13 mouse cellular contexts compared by ENCODE assay signal in genomic region chrX:53233689-53234088, GRCm38 (mm10). TPM values are rescaled to one million over a fixed set of nuclear protein-coding genes. Genes with fewer than 3 reads are reported as not detected.
DNase-seq lines count a peak whose midpoint lies in the region; ATAC-seq and TF ChIP-seq lines count a peak whose summit lies in the region.
"Had no signal": no experiment of that assay in that cellular context is flagged by ENCODE, and none has a peak within 500 bp of the region (broad histone marks: within the 10 kb centered on the region; RNA-seq: fewer than 3 reads in every experiment).

No protein-coding gene starts in this region.

- no peak for TF ChIP-seq POLR2A in embryonic fibroblast, embryonic 13.5 days (IDR thresholded peaks at IDR 0.05; ENCODE audit: low read depth, low read length)

- no peaks in the 10 kb centered on the region for H3K27me3 ChIP-seq in kidney, postnatal 0 days (ENCODE audit: insufficient read depth, low read length)
- H3K27me3 ChIP-seq in hindbrain, embryonic 12.5 days: no peaks in the 10 kb centered on the region

- H3K4me1 ChIP-seq in kidney, postnatal 0 days (replicated peaks; ENCODE audit: insufficient read depth, low read length): no peaks in the 10 kb centered on the region
- H3K4me1 ChIP-seq in embryonic fibroblast, embryonic 13.5 days (ENCODE audit: control insufficient read depth, insufficient read depth, low read length): no peaks in the 10 kb centered on the region
- no peaks in the 10 kb centered on the region for H3K4me1 ChIP-seq in hindbrain, embryonic 12.5 days

- H3K4me3 ChIP-seq in kidney, postnatal 0 days (replicated peaks; ENCODE audit: low read depth, low read length): no peak overlapping the region
- H3K4me3 ChIP-seq in embryonic fibroblast, embryonic 13.5 days (ENCODE audit: insufficient read depth, low read length): no peak overlapping the region
- H3K4me3 ChIP-seq in hindbrain, embryonic 12.5 days: no peak overlapping the region

- H3K9me3 ChIP-seq in kidney, postnatal 0 days (replicated peaks; ENCODE audit: low read length): no peaks in the 10 kb centered on the region
- no peaks in the 10 kb centered on the region for H3K9me3 ChIP-seq in hindbrain, embryonic 12.5 days (replicated peaks)

- H3K27ac ChIP-seq in kidney, postnatal 0 days: no peak overlapping the region
- 0 out of 2 replicates have a peak overlapping the region, but pooled peaks have one; percentile 34 for H3K27ac ChIP-seq in embryonic fibroblast, embryonic 13.5 days (ENCODE audit: insufficient read depth, low read length)
- no peak overlapping the region for H3K27ac ChIP-seq in hindbrain, embryonic 12.5 days

- H3K36me3 ChIP-seq in kidney, postnatal 0 days (ENCODE audit: insufficient read depth, low read length): no peaks in the 10 kb centered on the region
- no peaks in the 10 kb centered on the region for H3K36me3 ChIP-seq in hindbrain, embryonic 12.5 days

- TF ChIP-seq CTCF in kidney, postnatal 0 days (IDR thresholded peaks at IDR 0.05; ENCODE audit: low read depth): peak; percentile 66
- no peak for TF ChIP-seq CTCF in embryonic fibroblast, embryonic 13.5 days (IDR thresholded peaks at IDR 0.05; ENCODE audit: borderline replicate concordance, insufficient read depth, low read length)

- no peak overlapping the region for H3K4me2 ChIP-seq in kidney, postnatal 0 days (ENCODE audit: low read length)
- H3K4me2 ChIP-seq in hindbrain, embryonic 12.5 days (replicated peaks): no peak overlapping the region

- ATAC-seq in kidney, postnatal 0 days (replicated peaks; ENCODE audit: low FRiP score, low read depth): no peak
- no peak for ATAC-seq in megakaryocyte-erythroid progenitor cell, adult 5-6 weeks (replicated peaks; ENCODE audit: low FRiP score, low TSS enrichment, poor library complexity, severe bottlenecking)
- ATAC-seq in hindbrain, embryonic 12.5 days (ENCODE audit: low FRiP score): no peak
- ATAC-seq: CD4-positive, CD25-positive, alpha-beta regulatory T cell, adult 4 months; forebrain, postnatal 0 days; inflammation-experienced regulatory T-cells, adult 6 months had no signal

- WGBS in kidney, postnatal 0 days: 34% methylated on average over 4 of the region's 4 CpGs
- 43% methylated on average over 4 of the region's 4 CpGs for WGBS in hindbrain, embryonic 12.5 days

- H3K9ac ChIP-seq in kidney, postnatal 0 days (ENCODE audit: low read depth, low read length): no peak overlapping the region
- no peak overlapping the region for H3K9ac ChIP-seq in hindbrain, embryonic 12.5 days
- H3K9ac ChIP-seq: forebrain, postnatal 0 days had no signal

- peak; percentile 62 for DNase-seq in embryo, embryonic 10 days (ENCODE audit: low spot score)
- no peak for DNase-seq in embryo, embryonic 9.5 days (ENCODE audit: extremely low spot score)
- peak; percentile 62 for DNase-seq in kidney, postnatal 0 days (ENCODE audit: low spot score)
- no peak for DNase-seq in kidney, postnatal 14 days
- peak; percentile 25 for DNase-seq in lung, postnatal 25 days (ENCODE audit: low spot score)
- DNase-seq: cerebellum, adult 9-10 months; forebrain, postnatal 0 days had no signal

RNA-seq across cellular contexts. Expression of gene Plac1, which starts 6.2 kb away (rescaled TPM):
- 2.2 and 2.9 TPM in 2 replicates for polyA plus RNA-seq in kidney, postnatal 0 days (2015; fragmentation: Nextera tagmentation; extraction: Ambion mirVana)
- 0.44 TPM in 1 of 2 replicates, not detected in the other for polyA plus RNA-seq in embryonic fibroblast, embryonic 13.5 days (2011; ENCODE audit: insufficient read length, low read depth, missing spikeins)
- not detected in 2 replicates for total RNA-seq in megakaryocyte-erythroid progenitor cell, adult 5-6 weeks (2014; fragmentation: Nextera tagmentation)
- total RNA-seq in megakaryocyte-erythroid progenitor cell, adult 5-6 weeks (2017): not detected in 2 replicates
- polyA plus RNA-seq in hindbrain, embryonic 12.5 days (2016; fragmentation: Nextera tagmentation; extraction: Ambion mirVana): 2.7 and 3.0 TPM in 2 replicates
- total RNA-seq: forebrain, postnatal 0 days had no signal
- polyA plus RNA-seq: CD4-positive, CD25-positive, alpha-beta regulatory T cell, adult 4 months; forebrain, postnatal 0 days; inflammation-experienced regulatory T-cells, adult 6 months had no signal

RNA-seq across cellular contexts. Expression of gene Fam122b, which starts 35.9 kb away (rescaled TPM):
- polyA plus RNA-seq in kidney, postnatal 0 days (2015; fragmentation: Nextera tagmentation; extraction: Ambion mirVana): 5.3 TPM in 2 replicates
- 5.9 and 6.4 TPM in 2 replicates for polyA plus RNA-seq in embryonic fibroblast, embryonic 13.5 days (2011; ENCODE audit: insufficient read length, low read depth, missing spikeins)
- 16.0 and 21.5 TPM in 2 replicates for total RNA-seq in megakaryocyte-erythroid progenitor cell, adult 5-6 weeks (2014; fragmentation: Nextera tagmentation)
- total RNA-seq in megakaryocyte-erythroid progenitor cell, adult 5-6 weeks (2017): 5.7 and 8.4 TPM in 2 replicates
- polyA plus RNA-seq in hindbrain, embryonic 12.5 days (2016; fragmentation: Nextera tagmentation; extraction: Ambion mirVana): 4.9 and 5.5 TPM in 2 replicates

RNA-seq across cellular contexts. Expression of gene Fam122c, which starts 39.5 kb away (rescaled TPM):
- polyA plus RNA-seq in kidney, postnatal 0 days (2015; fragmentation: Nextera tagmentation; extraction: Ambion mirVana): not detected in 2 replicates
- not detected in 2 replicates for polyA plus RNA-seq in embryonic fibroblast, embryonic 13.5 days (2011; ENCODE audit: insufficient read length, low read depth, missing spikeins)
- total RNA-seq in megakaryocyte-erythroid progenitor cell, adult 5-6 weeks (2014; fragmentation: Nextera tagmentation): not detected in 2 replicates
- not detected in 2 replicates for total RNA-seq in megakaryocyte-erythroid progenitor cell, adult 5-6 weeks (2017)
- not detected in 2 replicates for polyA plus RNA-seq in hindbrain, embryonic 12.5 days (2016; fragmentation: Nextera tagmentation; extraction: Ambion mirVana)
- total RNA-seq: forebrain, postnatal 0 days had no signal
- polyA plus RNA-seq: CD4-positive, CD25-positive, alpha-beta regulatory T cell, adult 4 months; forebrain, postnatal 0 days; inflammation-experienced regulatory T-cells, adult 6 months; liver, embryonic 16.5 days had no signal

Comparison
In these comparisons a context has a peak if more than half of its experiments do, and no peak if none do; other contexts are left out.
1. DNase-seq: peak in embryo, embryonic 10 days (single experiment), kidney, postnatal 0 days (single experiment) and lung, postnatal 25 days (single experiment); none in embryo, embryonic 9.5 days (single experiment) and kidney, postnatal 14 days (single experiment).